Mouse (Mus musculus) cerebellum, postnatal 4 days (tissue): ENCODE measurements around the gene Gtpbp8.

ENCODE experiments used
- DNase-seq, 2 experiments: peaks; one replicate each; pipeline ENCODE4 v3.0.0; 2022; ENCODE audit warnings: low spot score in 2 of 2, mixed read lengths in 1 of 2

Gene Gtpbp8

GRCm38 (mm10) chr16:44690501-44690900 lies 55.7 kb downstream of the Gtpbp8 start:
- DNase-seq = no peak

- no peak for DNase-seq
Observed at GRCm38 (mm10) chr16:44688507-44688906, 57.7 kb downstream of the Gtpbp8 start.

- no peak for DNase-seq
Observed at GRCm38 (mm10) chr16:44687719-44688420, 58.3 kb downstream of the Gtpbp8 start.

- DNase-seq = no peak
Observed at GRCm38 (mm10) chr16:44686991-44687718, 59.0 kb downstream of the Gtpbp8 start.
